Mouse (Mus musculus): ENCODE measurements around the gene Rps5. TPM values are rescaled to one million over a fixed set of nuclear protein-coding genes. Genes with fewer than 3 reads are reported as not detected.
"Not testable (repeated sequence)": the region's sequence is repeated elsewhere in the genome, so short reads cannot be mapped to it uniquely, and the experiment has no call there.

Rps5 gene
- total RNA-seq (2022), result 100 to 1,000 TPM; 383 to 519 (median 436) TPM

DNA sequence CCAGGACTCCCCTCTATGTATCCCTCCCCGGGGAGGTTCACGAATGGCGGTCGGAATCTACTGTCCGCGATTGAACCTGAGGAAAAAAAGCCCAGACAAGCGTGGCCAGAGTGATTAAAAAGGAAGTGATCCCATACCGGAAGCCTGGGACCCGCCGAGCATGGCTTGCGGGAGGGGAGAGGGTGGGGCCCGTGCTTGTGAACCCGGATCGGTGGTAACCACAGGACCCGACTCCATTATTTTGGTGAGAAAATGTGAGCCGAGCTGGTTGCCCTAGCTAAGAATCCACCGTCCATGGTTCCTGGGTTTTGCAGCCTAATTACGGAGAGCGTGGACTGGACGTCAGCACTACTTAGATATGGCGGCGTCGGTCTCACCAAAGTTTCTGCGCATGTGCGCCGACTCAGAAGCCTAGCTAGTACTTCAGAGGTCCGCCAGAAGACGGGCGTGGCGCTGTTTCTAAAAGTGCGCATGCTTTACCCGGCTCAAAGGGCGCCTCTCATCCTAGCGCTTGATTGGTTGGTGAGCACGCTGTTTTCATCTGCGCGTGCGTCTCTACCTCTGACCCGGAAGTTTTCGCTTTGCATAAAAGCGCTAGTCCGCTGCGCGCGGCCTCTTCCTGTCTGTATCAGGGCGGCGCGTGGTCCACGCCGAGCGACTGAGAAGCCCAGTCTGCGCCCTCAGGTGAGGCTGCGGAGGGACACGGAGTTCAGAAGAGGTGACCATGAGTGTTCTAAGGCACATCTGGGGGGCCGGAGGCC lies at the start of gene Rps5:
Rps5 (plus strand) TSS at position 586 of the 761 bp plus-strand sequence.
- peak; percentile 99 to 100 for DNase-seq (ENCODE audit: low spot score in 2 of 2)

GRCm38 (mm10) chr7:12874301-12874700 lies 47.8 kb upstream of the Rps5 start:
- DNase-seq (ENCODE audit: low spot score in 2 of 2), result no peak

- no peak for DNase-seq (ENCODE audit: low spot score in 2 of 2)
These were observed 42.1 kb upstream of the Rps5 start for GRCm38 (mm10) chr7:12880036-12880435.

DNA sequence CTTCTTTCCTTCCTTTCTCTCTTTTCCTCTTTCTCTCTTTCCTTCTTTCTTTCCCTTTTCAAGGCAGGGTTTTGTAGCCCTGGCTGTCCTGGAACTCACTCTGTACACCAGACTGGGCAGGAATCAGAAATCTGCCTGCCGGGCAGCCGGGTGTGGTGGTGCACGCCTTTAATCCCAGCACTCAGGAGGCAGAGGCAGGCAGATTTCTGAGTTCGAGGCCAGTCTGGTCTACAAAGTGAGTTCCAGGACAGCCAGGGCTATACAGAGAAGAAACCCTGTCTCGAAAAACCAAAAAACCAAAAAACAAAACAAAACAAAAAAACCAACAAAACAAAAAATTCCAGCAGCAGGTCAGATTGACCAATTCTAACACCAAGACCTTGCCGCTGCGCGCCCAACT lies 41.6 kb upstream of the Rps5 start:
- DNase-seq (ENCODE audit: low spot score in 2 of 2), result not testable (repeated sequence)

DNA sequence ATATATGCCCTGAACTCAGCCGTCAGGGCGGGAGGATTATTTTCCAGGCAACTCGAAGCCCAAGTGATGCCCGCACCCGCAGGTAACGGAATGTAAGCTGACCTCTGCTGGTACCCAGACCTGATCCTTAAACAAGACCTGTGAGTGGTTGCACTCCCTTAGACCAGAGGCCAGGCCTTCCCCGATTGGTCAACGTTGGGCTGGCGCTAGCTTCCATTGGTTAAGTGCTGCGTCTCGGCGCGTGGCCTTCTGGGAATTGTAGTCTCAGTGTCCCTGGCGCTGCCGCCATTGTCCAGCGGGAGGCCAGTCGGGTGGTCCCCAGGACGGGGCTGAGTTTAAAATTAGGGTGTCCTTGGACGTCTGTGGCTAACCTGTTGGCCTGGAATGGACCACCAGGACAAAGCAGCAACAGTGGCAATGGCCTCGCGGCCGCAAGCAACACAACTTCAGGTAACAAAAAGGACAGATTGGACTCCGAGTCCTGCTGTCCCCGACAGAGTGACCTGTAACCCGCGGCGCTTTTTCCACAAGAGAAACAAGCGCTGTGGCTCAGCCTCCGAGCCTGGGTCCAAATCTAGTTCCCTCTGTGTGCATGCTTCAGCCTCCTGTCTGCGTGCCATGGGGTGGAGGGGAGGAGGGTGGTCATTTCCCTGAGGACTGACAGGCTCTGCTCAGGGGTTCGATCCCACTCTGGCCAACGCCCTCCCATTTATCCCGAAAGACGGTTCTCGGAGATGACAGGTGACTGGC lies 41.0 kb upstream of the Rps5 start, which contains the start of gene Zfp128:
Zfp128 (plus strand) TSS at position 267 of the 750 bp plus-strand sequence.
- peak; percentile 95 to 96 for DNase-seq (ENCODE audit: low spot score in 2 of 2)

DNA sequence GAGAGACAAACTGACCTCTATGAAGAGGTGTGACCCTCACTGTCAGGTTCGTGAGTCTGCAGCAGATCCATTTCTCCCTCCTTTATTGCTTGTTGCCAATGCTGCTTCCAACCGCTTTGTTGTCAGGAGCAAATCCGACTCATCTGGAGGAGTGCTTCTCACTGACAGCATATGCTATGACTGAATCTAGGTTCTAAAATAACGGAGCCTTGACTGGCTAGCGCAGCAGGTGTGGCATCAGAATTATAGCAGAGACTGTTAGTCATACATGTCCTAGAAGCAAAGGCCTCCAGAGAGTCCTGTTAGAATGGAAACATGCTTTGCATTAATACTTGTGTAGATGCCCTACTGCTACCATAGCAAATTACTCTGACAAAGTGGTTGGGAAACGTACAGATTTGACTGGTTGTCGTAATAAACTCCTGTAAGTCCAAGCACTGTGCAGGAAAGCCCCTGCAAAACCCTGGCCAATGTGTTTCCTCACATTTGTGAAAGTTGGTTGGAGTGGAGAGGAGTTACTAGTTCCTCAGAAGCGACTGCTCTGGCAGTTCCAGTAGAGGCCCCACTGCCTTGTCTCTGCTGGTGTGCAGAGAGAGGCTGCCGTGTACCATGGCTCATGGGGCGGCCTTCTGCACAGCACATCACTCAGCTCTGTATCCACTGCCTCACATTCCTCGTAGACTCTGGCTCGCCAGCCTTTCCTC lies 35.4 kb upstream of the Rps5 start:
- no peak for DNase-seq (ENCODE audit: low spot score in 2 of 2)

DNA sequence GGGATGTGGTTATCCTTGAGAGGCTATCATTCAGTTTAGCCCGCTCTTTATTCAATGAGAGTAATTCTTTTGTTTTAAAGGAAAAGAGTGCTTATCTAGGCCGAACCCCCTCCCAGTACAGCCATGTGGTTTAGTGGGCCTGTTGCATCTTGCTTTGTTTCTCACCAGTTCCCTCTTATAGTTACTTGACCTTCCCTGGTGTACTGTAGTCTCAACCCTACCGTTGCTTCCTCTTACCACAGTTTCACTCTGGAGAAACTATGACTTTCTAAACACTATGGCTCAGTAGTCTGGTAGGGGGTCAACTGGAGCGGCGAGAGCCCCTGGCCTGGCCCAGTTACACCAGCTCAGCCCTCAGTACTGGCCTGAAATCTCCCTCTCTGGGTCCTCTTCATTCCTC lies 34.5 kb upstream of the Rps5 start:
- no peak for DNase-seq (ENCODE audit: low spot score in 2 of 2)

GRCm38 (mm10) chr7:12890928-12891327 lies 31.2 kb upstream of the Rps5 start:
- DNase-seq (ENCODE audit: low spot score in 2 of 2), result no peak

DNA sequence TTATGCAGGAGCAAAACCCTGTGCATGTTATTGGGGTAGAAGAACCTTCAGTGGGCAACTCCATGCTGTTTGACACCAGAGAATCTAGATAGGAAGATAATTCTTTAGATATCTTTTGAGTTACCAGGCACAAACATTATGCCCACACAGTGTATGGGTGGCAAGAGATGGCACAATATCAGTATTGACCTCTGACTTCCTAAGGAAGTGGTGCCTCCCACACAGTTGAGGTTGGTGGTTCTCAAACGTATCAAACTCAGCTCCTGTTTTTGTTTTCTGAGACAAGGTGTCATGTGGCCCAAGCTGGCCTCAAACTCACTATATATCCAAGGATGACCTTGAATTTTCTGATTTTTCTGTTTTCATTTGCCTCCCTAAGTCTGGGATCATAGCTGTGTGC lies 30.8 kb upstream of the Rps5 start:
- DNase-seq (ENCODE audit: low spot score in 2 of 2), result no peak

GRCm38 (mm10) chr7:12897655-12898410 lies 24.3 kb upstream of the Rps5 start, which contains the start of gene Zscan22:
Gene Zscan22 (plus strand): TSS chr7:12897815.
- peak; percentile 96 to 97 for DNase-seq (ENCODE audit: low spot score in 2 of 2)

DNA sequence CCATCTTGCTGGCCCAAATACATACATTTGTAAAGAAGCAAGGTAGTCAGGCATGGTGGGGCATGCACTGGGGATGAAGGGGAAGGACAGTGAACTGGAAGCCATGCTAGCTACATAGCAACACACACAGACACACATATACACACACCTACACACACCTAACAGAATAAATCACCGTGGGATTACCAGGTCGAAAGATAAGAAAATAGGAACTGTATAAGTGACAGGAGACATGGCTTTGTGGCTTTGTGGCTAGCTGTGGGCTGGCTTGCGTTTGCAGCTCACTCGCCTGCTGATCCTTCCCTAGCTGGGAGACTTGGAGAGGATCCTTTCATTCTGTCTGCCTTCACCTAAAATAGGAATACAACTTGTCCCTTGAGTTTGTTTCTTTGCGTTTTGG lies 20.6 kb upstream of the Rps5 start:
- no peak for DNase-seq (ENCODE audit: low spot score in 2 of 2)

GRCm38 (mm10) chr7:12903623-12904022 lies 18.5 kb upstream of the Rps5 start:
- DNase-seq (ENCODE audit: low spot score in 2 of 2), result no peak

DNA sequence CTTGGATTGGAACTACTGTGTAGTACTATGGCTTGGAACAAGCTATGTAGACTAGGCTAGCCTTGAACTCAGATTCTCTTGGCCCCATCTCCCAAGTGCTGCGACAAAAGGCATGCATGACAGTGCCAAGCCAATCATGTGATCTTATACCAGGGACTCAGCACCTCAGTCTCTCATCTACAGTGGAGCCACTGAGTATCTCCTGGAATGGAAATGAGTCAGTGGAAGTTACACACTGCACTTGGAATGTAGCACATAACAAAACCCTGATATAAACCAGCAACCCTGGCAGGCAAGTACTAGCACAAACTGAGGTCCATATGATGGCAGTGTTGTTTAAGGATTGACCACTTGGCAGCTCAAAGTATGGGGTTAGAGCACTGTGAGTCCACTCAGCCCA lies 16.9 kb upstream of the Rps5 start:
- no peak for DNase-seq (ENCODE audit: low spot score in 2 of 2)

DNA sequence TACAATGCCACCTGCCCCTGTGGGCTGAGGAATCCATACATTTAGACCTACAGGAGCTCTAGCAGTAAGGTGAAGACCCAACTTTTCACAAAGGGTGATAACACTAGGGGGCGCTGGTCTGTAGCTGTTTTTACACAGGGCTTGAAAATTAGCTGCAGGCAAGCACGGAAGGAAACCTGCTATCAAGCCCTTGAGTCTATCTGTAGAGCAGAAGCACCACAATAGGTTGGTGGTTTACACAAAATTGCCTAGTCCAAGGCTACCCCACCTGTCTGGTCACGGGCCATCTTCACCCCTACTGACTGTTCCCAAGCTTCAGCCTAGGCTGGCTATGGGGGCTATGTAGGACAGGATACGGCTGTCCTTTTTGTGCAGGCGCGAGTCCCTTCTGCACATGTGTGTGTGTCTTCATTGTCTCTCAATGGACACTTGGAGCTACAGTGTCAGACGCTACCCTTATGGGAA lies 12.6 kb upstream of the Rps5 start:
- peak in 1 of 2 experiments; percentile 82 for DNase-seq (ENCODE audit: low spot score in 2 of 2)

DNA sequence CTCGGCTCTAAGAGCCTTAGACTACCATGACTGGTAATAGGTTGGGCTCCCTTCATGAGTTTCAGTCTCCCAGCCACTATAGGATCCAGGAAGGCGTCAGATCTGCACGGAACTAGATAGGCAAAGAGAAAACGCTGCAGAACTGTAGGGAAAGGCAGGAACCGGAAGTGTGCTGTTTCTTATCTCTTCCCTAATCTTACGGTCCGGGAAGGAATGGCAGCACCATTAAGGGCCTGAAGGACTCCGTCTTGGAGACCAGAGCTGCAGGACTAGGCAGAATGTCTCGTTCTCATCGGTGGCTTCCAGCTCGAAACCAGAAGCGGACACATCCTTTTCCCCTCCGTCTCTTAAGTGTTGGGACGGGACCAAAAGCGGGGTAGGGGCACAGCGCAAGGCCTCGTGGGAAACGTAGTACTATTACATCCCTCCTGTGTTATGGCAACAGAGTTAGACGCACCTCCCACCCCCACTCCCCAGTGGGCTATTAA lies 11.9 kb upstream of the Rps5 start:
- DNase-seq (ENCODE audit: low spot score in 2 of 2), result peak in 1 of 2 experiments; percentile 65

- DNase-seq (ENCODE audit: low spot score in 2 of 2), result no peak
These were observed 8.5 kb upstream of the Rps5 start for GRCm38 (mm10) chr7:12913556-12913955.

- not testable (repeated sequence) for DNase-seq (ENCODE audit: low spot score in 2 of 2)
These were observed 1.6 kb upstream of the Rps5 start for GRCm38 (mm10) chr7:12920495-12920894.

- DNase-seq (ENCODE audit: low spot score in 2 of 2), result no peak
These were observed 779 bp upstream of the Rps5 start for GRCm38 (mm10) chr7:12921318-12921704.

DNA sequence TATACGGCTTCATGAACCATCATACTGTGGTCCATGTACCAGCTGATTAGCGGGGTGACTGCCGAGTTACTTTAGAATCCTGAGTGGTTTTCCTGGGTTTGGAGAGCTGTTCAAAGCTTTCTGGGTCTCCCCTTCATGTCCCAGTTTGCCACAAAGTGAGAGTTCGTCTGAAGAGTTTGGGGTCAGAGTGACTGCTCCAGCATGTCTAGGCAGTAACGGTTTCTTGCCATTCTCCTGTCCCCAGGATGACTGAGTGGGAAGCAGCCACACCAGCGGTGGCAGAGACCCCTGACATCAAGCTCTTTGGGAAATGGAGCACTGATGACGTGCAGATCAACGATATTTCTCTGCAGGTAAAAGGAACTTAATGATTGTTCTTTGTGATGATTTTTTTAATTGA lies 639 bp downstream of the Rps5 start:
- DNase-seq (ENCODE audit: low spot score in 2 of 2), result no peak

DNA sequence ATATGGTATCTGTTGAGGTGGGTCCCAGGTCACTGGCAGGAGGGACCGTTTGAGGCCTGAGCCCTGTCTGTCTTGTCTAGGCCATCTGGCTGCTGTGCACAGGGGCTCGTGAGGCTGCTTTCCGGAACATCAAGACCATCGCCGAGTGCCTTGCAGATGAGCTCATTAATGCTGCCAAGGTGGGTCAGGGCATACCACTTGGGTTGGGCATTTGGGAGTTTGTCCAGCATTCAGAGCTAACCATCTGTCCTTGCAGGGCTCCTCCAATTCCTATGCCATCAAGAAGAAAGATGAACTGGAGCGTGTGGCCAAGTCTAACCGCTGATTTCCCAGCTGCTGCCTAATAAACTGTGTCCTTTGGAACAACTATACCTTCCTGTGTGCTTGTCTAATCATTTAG lies 4.2 kb downstream of the Rps5 start:
- DNase-seq (ENCODE audit: low spot score in 2 of 2), result no peak

- no peak for DNase-seq (ENCODE audit: low spot score in 2 of 2)
These were observed 5.1 kb downstream of the Rps5 start, which contains the start of gene Rnf225 for GRCm38 (mm10) chr7:12927191-12927680. Gene Rnf225 (plus strand): TSS chr7:12927416.

Measured in layer of hippocampus, adult 8-10 months (tissue).